Mouse (Mus musculus): ENCODE results near the gene Lingo2. TPM values are rescaled to one million over a fixed set of nuclear protein-coding genes. Genes with fewer than 3 reads are reported as not detected.
A peak's percentile ranks its signal among the peaks of the same experiment; 100 is the strongest.

The Lingo2 gene
- polyA plus RNA-seq, 1 experiment from 2014 or later = 2.6 TPM

GRCm38 (mm10) chr4:35806881-35807464 is 1144.6 kb downstream of the Lingo2 start:
- no peak overlapping the region for H3K27ac ChIP-seq (replicated peaks; ENCODE audit: low read depth, low read length)
- no peak overlapping the region for H3K9ac ChIP-seq (replicated peaks; ENCODE audit: low read length)
- no peaks in the 10 kb centered on the region for H3K27me3 ChIP-seq (ENCODE audit: control insufficient read depth, insufficient read depth, low read length)
- DNase-seq (ENCODE audit: low spot score) (peak; percentile 1), ATAC-seq (replicated peaks; ENCODE audit: insufficient number of reproducible peaks, low FRiP score, low TSS enrichment, low read depth) (no peak)
- 74% methylated on average over 2 of the region's 2 CpGs for WGBS
- no peaks in the 10 kb centered on the region for H3K36me3 ChIP-seq (replicated peaks; ENCODE audit: control insufficient read depth, insufficient read depth, low read depth, low read length)
- H3K4me3 ChIP-seq (ENCODE audit: low read depth, low read length) = no peak overlapping the region
- H3K9me3 ChIP-seq (replicated peaks; ENCODE audit: control insufficient read depth, low read length) = no peaks in the 10 kb centered on the region
- H3K4me1 ChIP-seq (ENCODE audit: control insufficient read depth, insufficient read depth, low read length) = no peaks in the 10 kb centered on the region
- no peak overlapping the region for H3K4me2 ChIP-seq (ENCODE audit: low read depth, low read length)

DNA sequence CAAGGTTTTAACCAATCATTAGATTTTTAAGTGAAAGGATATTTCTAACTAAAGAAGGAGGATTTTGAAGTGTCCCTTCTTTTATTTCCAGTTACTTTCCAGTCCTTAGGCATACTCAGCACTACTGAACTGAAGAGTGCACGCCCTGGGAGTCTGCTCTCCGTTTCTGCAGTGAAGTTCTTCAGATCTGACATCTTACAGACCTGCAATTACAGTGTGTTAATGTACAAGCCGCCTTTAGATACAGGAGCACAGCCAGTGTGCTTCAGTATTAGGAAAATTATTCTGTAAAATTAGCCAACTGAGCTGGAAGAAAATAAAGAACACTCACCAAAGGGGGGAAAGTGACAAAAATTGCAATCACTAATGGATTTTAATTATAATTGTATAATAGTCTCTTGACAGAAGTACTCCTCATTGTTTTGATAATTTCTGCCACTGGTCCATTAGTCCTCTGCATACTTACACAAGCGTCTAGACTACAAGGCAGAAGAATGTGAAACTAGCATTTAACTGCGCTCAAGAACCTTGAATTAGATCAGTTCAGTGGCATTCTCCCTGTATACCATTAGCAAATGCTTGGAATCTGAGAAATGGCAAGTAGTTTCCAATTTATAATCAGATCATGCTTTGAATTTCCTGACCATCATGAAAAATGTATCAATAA is 1167.2 kb downstream of the Lingo2 start:
- DNase-seq (ENCODE audit: low spot score) (no peak), ATAC-seq (replicated peaks; ENCODE audit: insufficient number of reproducible peaks, low FRiP score, low TSS enrichment, low read depth) (no peak)
- Histone ChIP-seq H3K9me3 (replicated peaks; ENCODE audit: control insufficient read depth, low read length) (no peaks in the 10 kb centered on the region), H3K36me3 (replicated peaks; ENCODE audit: control insufficient read depth, insufficient read depth, low read depth, low read length) (no peaks in the 10 kb centered on the region), H3K27ac (replicated peaks; ENCODE audit: low read depth, low read length) (no peak overlapping the region), H3K4me3 (ENCODE audit: low read depth, low read length) (no peak overlapping the region), H3K9ac (replicated peaks; ENCODE audit: low read length) (no peak overlapping the region), H3K4me2 (ENCODE audit: low read depth, low read length) (no peak overlapping the region), H3K27me3 (ENCODE audit: control insufficient read depth, insufficient read depth, low read length) (no peaks in the 10 kb centered on the region), H3K4me1 (ENCODE audit: control insufficient read depth, insufficient read depth, low read length) (no peaks in the 10 kb centered on the region)
- 71% methylated on average over 5 of the region's 5 CpGs for WGBS

- Histone ChIP-seq H3K9ac (replicated peaks; ENCODE audit: low read length) (no peak overlapping the region), H3K4me2 (ENCODE audit: low read depth, low read length) (no peak overlapping the region), H3K4me3 (ENCODE audit: low read depth, low read length) (no peak overlapping the region), H3K27me3 (ENCODE audit: control insufficient read depth, insufficient read depth, low read length) (no peaks in the 10 kb centered on the region), H3K9me3 (replicated peaks; ENCODE audit: control insufficient read depth, low read length) (no peaks in the 10 kb centered on the region), H3K27ac (replicated peaks; ENCODE audit: low read depth, low read length) (0 out of 2 replicates have a peak overlapping the region, but pooled peaks have one; percentile 13), H3K36me3 (replicated peaks; ENCODE audit: control insufficient read depth, insufficient read depth, low read depth, low read length) (no peaks in the 10 kb centered on the region), H3K4me1 (ENCODE audit: control insufficient read depth, insufficient read depth, low read length) (no peaks in the 10 kb centered on the region)
- ATAC-seq (replicated peaks; ENCODE audit: insufficient number of reproducible peaks, low FRiP score, low TSS enrichment, low read depth) (no peak), DNase-seq (ENCODE audit: low spot score) (no peak)
- WGBS = 68% methylated on average over 7 of the region's 7 CpGs
These were observed 1180.7 kb downstream of the Lingo2 start for GRCm38 (mm10) chr4:35770810-35771209.

DNA sequence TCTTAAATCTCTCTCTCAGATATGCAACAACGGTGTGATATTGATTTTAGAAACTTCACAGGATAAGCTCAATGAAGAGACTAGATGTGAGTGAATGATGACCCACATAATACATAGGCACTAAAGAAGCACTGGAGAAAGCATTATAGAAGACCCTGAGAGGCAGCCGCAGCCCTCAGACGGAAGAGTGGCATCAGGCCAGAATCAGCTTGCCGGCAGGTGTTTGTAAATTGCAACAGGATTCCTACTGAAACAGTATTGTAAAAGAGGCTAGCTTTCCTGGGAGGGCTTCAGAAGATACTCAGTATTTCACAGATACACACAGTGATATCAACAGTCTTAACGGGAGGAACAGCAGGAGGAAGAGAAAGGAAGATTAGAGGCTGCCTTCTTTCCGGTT is 1184.6 kb downstream of the Lingo2 start:
- 84% methylated on average over 6 of the region's 6 CpGs for WGBS
- Histone ChIP-seq H3K4me2 (ENCODE audit: low read depth, low read length) (no peak overlapping the region), H3K27ac (replicated peaks; ENCODE audit: low read depth, low read length) (no peak overlapping the region), H3K4me3 (ENCODE audit: low read depth, low read length) (no peak overlapping the region), H3K4me1 (ENCODE audit: control insufficient read depth, insufficient read depth, low read length) (no peaks in the 10 kb centered on the region), H3K9ac (replicated peaks; ENCODE audit: low read length) (no peak overlapping the region), H3K27me3 (ENCODE audit: control insufficient read depth, insufficient read depth, low read length) (no peaks in the 10 kb centered on the region), H3K9me3 (replicated peaks; ENCODE audit: control insufficient read depth, low read length) (no peaks in the 10 kb centered on the region), H3K36me3 (replicated peaks; ENCODE audit: control insufficient read depth, insufficient read depth, low read depth, low read length) (no peaks in the 10 kb centered on the region)
- ATAC-seq (replicated peaks; ENCODE audit: insufficient number of reproducible peaks, low FRiP score, low TSS enrichment, low read depth) (no peak), DNase-seq (ENCODE audit: low spot score) (no peak)

DNA sequence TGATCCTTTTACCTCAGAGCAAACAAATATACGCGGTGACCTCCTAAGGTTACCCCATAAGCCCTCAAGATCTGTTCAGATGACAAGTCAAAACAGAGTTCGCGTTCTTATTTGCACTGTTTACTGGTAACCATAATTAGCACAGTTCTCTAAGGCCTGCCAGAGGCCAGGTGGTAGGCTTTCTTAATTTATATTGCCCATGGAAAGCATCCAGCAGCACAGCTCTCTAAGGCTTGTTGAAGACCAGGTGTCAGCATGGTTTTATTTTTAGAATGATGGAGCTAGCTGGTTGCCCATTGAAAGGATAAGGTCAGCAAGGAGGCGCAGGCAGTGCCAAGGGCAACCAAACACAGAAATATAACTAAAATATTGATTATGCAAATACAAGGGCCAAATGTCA is 1190.4 kb downstream of the Lingo2 start:
- WGBS = 76% methylated on average over 5 of the region's 5 CpGs
- Histone ChIP-seq H3K27me3 (ENCODE audit: control insufficient read depth, insufficient read depth, low read length) (no peaks in the 10 kb centered on the region), H3K4me2 (ENCODE audit: low read depth, low read length) (no peak overlapping the region), H3K9me3 (replicated peaks; ENCODE audit: control insufficient read depth, low read length) (no peaks in the 10 kb centered on the region), H3K36me3 (replicated peaks; ENCODE audit: control insufficient read depth, insufficient read depth, low read depth, low read length) (no peaks in the 10 kb centered on the region), H3K4me1 (ENCODE audit: control insufficient read depth, insufficient read depth, low read length) (no peaks in the 10 kb centered on the region), H3K4me3 (ENCODE audit: low read depth, low read length) (no peak overlapping the region), H3K9ac (replicated peaks; ENCODE audit: low read length) (no peak overlapping the region), H3K27ac (replicated peaks; ENCODE audit: low read depth, low read length) (no peak overlapping the region)
- no peak for ATAC-seq (replicated peaks; ENCODE audit: insufficient number of reproducible peaks, low FRiP score, low TSS enrichment, low read depth)
- no peak for DNase-seq (ENCODE audit: low spot score)

- Histone ChIP-seq H3K27me3 (ENCODE audit: control insufficient read depth, insufficient read depth, low read length) (no peaks in the 10 kb centered on the region), H3K4me3 (ENCODE audit: low read depth, low read length) (no peak overlapping the region), H3K36me3 (replicated peaks; ENCODE audit: control insufficient read depth, insufficient read depth, low read depth, low read length) (no peaks in the 10 kb centered on the region), H3K9ac (replicated peaks; ENCODE audit: low read length) (no peak overlapping the region), H3K4me1 (ENCODE audit: control insufficient read depth, insufficient read depth, low read length) (no peaks in the 10 kb centered on the region), H3K9me3 (replicated peaks; ENCODE audit: control insufficient read depth, low read length) (no peaks in the 10 kb centered on the region), H3K27ac (replicated peaks; ENCODE audit: low read depth, low read length) (no peak overlapping the region), H3K4me2 (ENCODE audit: low read depth, low read length) (no peak overlapping the region)
- DNase-seq (ENCODE audit: low spot score) (no peak), ATAC-seq (replicated peaks; ENCODE audit: insufficient number of reproducible peaks, low FRiP score, low TSS enrichment, low read depth) (no peak)
- WGBS = 80% methylated on average over 6 of the region's 6 CpGs
These were observed 1199.3 kb downstream of the Lingo2 start for GRCm38 (mm10) chr4:35752121-35752860.

- Histone ChIP-seq H3K4me3 (ENCODE audit: low read depth, low read length) (no peak overlapping the region), H3K4me2 (ENCODE audit: low read depth, low read length) (no peak overlapping the region), H3K36me3 (replicated peaks; ENCODE audit: control insufficient read depth, insufficient read depth, low read depth, low read length) (no peaks in the 10 kb centered on the region), H3K4me1 (ENCODE audit: control insufficient read depth, insufficient read depth, low read length) (no peaks in the 10 kb centered on the region), H3K27me3 (ENCODE audit: control insufficient read depth, insufficient read depth, low read length) (no peaks in the 10 kb centered on the region), H3K9me3 (replicated peaks; ENCODE audit: control insufficient read depth, low read length) (no peaks in the 10 kb centered on the region), H3K9ac (replicated peaks; ENCODE audit: low read length) (no peak overlapping the region), H3K27ac (replicated peaks; ENCODE audit: low read depth, low read length) (no peak overlapping the region)
- no peak for DNase-seq (ENCODE audit: low spot score)
- ATAC-seq (replicated peaks; ENCODE audit: insufficient number of reproducible peaks, low FRiP score, low TSS enrichment, low read depth) = no peak
- 87% methylated on average over 6 of the region's 6 CpGs for WGBS
These were observed 1204.9 kb downstream of the Lingo2 start for GRCm38 (mm10) chr4:35746693-35747092.

- DNase-seq (ENCODE audit: low spot score) (no peak), ATAC-seq (replicated peaks; ENCODE audit: insufficient number of reproducible peaks, low FRiP score, low TSS enrichment, low read depth) (no peak)
- Histone ChIP-seq H3K4me1 (ENCODE audit: control insufficient read depth, insufficient read depth, low read length) (no peaks in the 10 kb centered on the region), H3K9me3 (replicated peaks; ENCODE audit: control insufficient read depth, low read length) (no peaks in the 10 kb centered on the region), H3K27me3 (ENCODE audit: control insufficient read depth, insufficient read depth, low read length) (no peaks in the 10 kb centered on the region), H3K27ac (replicated peaks; ENCODE audit: low read depth, low read length) (no peak overlapping the region), H3K4me3 (ENCODE audit: low read depth, low read length) (no peak overlapping the region), H3K4me2 (ENCODE audit: low read depth, low read length) (no peak overlapping the region), H3K36me3 (replicated peaks; ENCODE audit: control insufficient read depth, insufficient read depth, low read depth, low read length) (no peaks in the 10 kb centered on the region), H3K9ac (replicated peaks; ENCODE audit: low read length) (no peak overlapping the region)
- 76% methylated on average over 1 of the region's 1 CpGs for WGBS
These were observed 1226.8 kb downstream of the Lingo2 start for GRCm38 (mm10) chr4:35724774-35725173.
